Mouse (Mus musculus): ENCODE results near the gene Tshz2.

Gene Tshz2

DNA sequence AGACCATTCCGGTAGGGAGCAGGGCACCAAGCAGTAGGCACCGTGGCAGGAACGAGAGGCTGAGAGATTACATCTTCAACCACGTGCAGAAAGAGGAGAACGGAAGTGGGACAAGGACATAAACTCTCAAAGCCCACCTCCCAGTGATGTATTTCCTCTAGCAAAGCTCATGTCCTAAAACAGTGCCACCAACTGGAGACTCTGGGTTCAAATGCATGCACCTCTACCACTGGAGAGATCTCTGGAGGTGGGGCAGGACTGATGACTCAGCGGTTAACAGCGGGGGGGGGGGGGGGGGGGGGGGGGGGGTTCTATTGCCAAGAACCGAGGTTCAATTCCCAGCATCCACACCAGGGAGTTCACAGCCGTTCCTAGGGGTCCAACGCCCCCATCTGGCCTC, 410.5 kb downstream of the Tshz2 start:
- DNase-seq (ENCODE audit: low spot score) = no peak

DNA sequence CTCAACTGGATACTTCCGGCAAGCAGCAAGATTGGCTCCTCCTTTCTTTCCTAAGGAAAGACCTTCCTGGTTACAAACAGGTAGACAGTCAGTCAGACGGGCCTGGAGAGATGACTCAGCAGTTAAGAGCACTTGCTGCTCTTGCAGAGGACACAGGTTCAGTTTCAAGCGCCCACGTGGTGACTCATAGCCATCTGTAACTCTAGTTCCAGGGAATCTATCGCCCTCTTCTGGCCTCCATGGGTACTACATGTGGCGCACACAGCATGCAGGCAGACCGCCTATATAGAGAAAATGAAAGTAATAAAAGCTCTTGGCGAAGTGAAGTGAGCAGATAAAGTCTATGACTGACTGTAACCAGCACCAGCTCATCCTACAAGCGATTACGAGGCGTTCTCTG, 413.1 kb downstream of the Tshz2 start:
- no peak for DNase-seq (ENCODE audit: low spot score)

- DNase-seq (ENCODE audit: low spot score) = no peak
Measured at GRCm38 (mm10) chr2:170046371-170047145, 413.7 kb downstream of the Tshz2 start.

- no peak for DNase-seq (ENCODE audit: low spot score)
Measured at GRCm38 (mm10) chr2:170048831-170049230, 416.0 kb downstream of the Tshz2 start.

DNA sequence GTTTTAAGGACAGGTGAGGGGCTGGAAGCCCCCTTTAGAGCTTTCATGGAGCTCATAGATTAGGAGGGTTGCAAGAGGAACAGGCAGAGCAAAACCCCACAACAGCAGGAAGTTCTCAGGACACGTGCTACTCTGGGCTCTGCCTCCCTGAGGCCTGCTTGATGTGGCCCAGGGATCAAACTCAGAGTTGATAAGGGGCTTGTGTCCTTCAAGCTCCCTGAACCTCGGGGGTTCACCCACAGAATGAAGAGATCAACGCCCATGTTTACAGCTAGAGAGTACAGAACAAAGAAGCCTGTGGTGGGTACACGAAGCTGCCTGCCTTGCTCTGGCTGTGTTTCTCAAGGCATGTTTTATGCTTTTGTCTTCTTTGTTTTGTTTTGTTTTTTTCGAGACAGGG, 417.8 kb downstream of the Tshz2 start:
- no peak for DNase-seq (ENCODE audit: low spot score)

DNA sequence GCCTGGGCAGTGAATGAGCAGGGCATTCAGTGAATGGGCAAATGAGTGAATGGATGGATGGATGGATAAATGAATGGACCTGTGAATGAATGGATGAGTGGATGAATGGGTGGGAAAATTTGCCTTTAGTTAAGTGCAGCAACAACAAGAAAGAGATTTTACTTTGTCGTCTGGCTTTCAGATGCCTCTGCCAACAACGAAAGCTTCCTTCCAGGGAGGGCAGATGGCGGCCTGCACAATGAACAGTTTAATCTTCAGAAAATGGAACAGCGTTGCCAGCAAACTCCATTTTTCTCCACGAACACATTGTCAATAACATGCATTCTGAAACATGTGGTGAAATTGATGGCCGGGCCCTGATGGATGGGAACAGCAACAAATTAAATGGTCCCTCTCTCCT, 418.6 kb downstream of the Tshz2 start:
- DNase-seq (ENCODE audit: low spot score) = no peak

GRCm38 (mm10) chr2:170054943-170055342, 422.1 kb downstream of the Tshz2 start:
- DNase-seq (ENCODE audit: low spot score) = no peak

GRCm38 (mm10) chr2:170055413-170055812, 422.6 kb downstream of the Tshz2 start:
- peak; percentile 78 for DNase-seq (ENCODE audit: low spot score)

DNA sequence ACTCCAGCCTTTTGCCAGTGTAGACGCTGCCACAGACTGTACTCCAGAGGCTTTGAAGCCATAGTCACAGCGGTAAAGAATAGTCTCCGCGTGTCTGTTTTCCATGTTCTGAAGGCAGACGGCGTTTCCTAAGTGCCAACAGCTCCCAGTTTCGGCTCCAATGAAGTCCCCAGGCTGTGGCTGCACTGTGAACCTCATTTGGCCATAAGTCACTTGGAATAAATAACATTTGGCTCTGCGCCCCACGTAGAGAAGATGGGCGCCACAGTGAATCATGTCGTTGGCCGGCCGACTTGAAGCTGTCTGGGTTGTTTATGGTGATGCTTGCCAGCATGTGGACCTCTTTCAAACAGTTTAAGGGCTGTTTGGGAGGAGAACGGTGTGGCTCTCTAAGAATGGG, 426.0 kb downstream of the Tshz2 start:
- no peak for DNase-seq (ENCODE audit: low spot score)

DNA sequence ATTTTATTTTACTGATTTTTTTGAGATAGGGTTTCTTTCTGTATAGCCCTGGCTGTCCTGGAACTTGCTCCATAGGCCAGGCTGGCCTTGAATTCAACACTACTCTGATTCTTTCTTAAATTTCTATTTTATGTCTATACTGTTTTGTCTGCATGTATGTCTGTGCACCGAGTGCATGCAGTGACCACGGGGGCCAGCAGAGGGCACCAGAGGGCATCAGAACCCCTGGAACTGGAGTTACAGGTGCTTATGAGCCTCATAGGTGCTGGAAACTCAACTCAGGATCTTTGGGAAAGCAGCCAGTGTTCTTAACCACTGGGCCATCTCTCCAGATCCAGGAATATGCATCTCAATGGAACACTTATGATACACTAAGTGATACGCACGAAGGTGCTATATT, 427.3 kb downstream of the Tshz2 start:
- DNase-seq (ENCODE audit: low spot score) = no peak

GRCm38 (mm10) chr2:170062378-170062777, 429.6 kb downstream of the Tshz2 start:
- DNase-seq (ENCODE audit: low spot score) = no peak

DNA sequence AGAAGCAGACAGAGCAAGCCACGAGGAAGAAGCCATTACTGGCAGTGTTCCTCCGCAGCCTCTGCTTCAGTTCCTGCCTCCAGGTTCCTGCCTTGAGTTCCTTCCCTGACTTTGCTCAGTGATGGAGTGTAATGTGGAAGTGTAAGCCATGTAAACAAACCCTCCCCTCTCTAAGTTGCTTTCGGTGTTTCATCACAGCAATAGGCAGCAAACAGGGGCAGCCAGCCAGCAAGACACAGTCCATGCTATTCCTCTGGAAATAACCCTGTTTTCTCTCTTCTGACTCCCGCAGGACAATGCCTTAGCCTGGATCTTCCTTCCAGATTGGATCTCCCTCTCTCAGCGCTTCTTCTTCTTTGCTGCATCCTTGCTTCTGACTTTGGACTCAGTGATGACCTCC, 437.2 kb downstream of the Tshz2 start:
- no peak for DNase-seq (ENCODE audit: low spot score)

GRCm38 (mm10) chr2:170070641-170071241, 437.9 kb downstream of the Tshz2 start:
- peak; percentile 70 for DNase-seq (ENCODE audit: low spot score)

- DNase-seq (ENCODE audit: low spot score) = no peak
Measured at GRCm38 (mm10) chr2:170076941-170077490, 444.2 kb downstream of the Tshz2 start.

- no peak for DNase-seq (ENCODE audit: low spot score)
Measured at GRCm38 (mm10) chr2:170078041-170078440, 445.2 kb downstream of the Tshz2 start.

DNA sequence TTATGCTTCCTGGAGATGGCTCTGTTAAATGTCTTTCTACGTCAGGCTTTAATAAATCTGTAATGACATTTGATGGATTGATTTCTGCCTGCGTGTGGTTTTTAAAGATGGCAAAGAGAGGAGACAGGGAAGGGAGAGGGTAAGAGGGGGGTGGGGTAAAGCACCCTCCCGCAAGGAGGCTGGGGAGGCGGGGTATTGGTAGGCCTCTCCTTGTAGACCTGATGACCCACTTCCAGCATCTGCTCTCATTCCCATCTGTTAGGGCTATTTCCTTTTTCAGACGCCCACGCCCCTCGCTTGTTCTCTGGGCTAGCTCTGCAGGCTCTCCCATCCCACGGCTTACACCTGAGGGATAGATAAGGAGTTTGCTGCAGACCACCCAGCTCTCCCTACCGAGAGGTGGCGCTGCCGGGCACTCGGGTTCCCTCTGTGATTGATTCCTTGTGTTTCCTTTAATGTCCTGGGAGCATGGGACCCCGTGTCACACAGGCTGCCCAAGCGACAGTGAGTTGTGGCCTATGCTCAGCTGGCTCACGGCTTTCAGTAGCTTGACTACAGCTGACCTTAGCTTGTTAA, 445.7 kb downstream of the Tshz2 start:
- DNase-seq (ENCODE audit: low spot score) = peak; percentile 39

GRCm38 (mm10) chr2:170091563-170092443, 459.0 kb downstream of the Tshz2 start:
- DNase-seq (ENCODE audit: low spot score) = no peak

- DNase-seq (ENCODE audit: low spot score) = no peak
Measured at GRCm38 (mm10) chr2:170094220-170094619, 461.4 kb downstream of the Tshz2 start.

DNA sequence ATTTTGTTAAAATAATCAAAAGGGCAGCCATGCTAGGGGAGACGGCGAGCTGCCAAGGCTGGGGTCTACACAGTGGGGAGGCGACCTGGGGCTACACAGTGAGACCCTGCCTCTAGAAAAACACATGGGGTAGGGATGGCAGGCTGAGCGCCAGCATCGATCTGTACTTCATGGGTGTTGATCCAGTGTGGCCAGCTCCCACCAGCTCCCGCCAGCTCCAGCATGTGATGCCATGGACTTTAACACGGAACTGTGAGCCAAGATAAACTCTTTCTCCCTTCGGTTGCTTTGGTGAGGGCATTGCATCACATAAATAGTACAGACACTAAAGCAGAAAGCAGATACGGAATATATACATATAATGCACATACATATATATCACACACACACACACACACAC, 462.1 kb downstream of the Tshz2 start:
- DNase-seq (ENCODE audit: low spot score) = no peak

GRCm38 (mm10) chr2:170101132-170101531, 468.3 kb downstream of the Tshz2 start:
- peak; percentile 93 for DNase-seq (ENCODE audit: low spot score)

DNA sequence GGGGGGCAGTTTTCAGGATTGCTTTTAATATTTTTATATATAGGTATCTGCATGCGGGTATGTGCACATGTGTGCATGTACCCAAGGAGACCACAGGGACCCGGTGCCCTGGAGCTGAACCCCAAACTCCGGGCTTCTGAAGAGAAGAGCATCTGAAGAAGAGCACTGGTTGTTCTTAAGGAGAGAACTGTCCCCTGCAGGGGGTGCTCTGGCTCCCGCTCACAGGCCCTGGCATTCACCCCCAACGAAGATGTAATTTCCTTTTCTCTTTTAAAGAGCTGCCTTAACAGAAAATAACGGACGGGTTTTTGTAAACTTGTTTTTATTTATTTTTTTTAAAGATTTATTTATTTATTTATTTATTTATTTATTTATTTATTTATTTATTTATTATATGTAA, 469.1 kb downstream of the Tshz2 start:
- no peak for DNase-seq (ENCODE audit: low spot score)

GRCm38 (mm10) chr2:170103341-170103740, 470.5 kb downstream of the Tshz2 start:
- DNase-seq (ENCODE audit: low spot score) = no peak

All from embryo, embryonic 10.5 days (tissue).